Mouse (Mus musculus) adrenal gland, adult 2 months (tissue): ENCODE measurements around the gene Cd36. TPM values are rescaled to one million over a fixed set of nuclear protein-coding genes. Genes with fewer than 3 reads are reported as not detected.

Experiments
- DNase-seq: peaks from one replicate; pipeline ENCODE4 v3.0.0; 2021
- polyA plus RNA-seq: library from polyadenylated mRNA; depleted of rRNA; stranded (reverse); fragments of >200 nt; gene quantifications from 2 replicates; pipeline ENCODE4 v1.2.3, GENCODE M21; 2012; rRNA removed
- total RNA-seq, 2 experiments: library from RNA; stranded (reverse); gene quantifications; 2 replicates each; pipeline ENCODE4 v1.2.3; 2021

Cd36 gene
- total and polyA plus RNA-seq, 3 experiments, result 12.6 to 820 (median 448) TPM

GRCm38 (mm10) chr5:17806774-17807377, 81.7 kb downstream of the Cd36 start:
- no peak for DNase-seq

GRCm38 (mm10) chr5:17776571-17776970, 112.0 kb downstream of the Cd36 start:
- no peak for DNase-seq

- DNase-seq, result no peak
These were observed 118.3 kb downstream of the Cd36 start for GRCm38 (mm10) chr5:17770328-17770727.

GRCm38 (mm10) chr5:17766006-17766677, 122.5 kb downstream of the Cd36 start:
- no peak for DNase-seq

GRCm38 (mm10) chr5:17753471-17754005, 135.1 kb downstream of the Cd36 start:
- no peak for DNase-seq

GRCm38 (mm10) chr5:17748293-17748692, 140.3 kb downstream of the Cd36 start:
- DNase-seq, result no peak

- DNase-seq, result no peak
These were observed 141.5 kb downstream of the Cd36 start for GRCm38 (mm10) chr5:17747143-17747542.

GRCm38 (mm10) chr5:17746520-17746919, 142.1 kb downstream of the Cd36 start:
- DNase-seq, result no peak

- DNase-seq, result no peak
These were observed 148.8 kb downstream of the Cd36 start for GRCm38 (mm10) chr5:17739805-17740204.

Other genes starting within 250 kb of the Cd36 start
- under 1 TPM in 1 of 2 experiments, not detected in 1; 0.28 TPM for gene Gnat3, start 73.7 kb upstream of the Cd36 start, total RNA-seq
- gene Gnat3, start 73.7 kb upstream of the Cd36 start, polyA plus RNA-seq, result not detected in 2 replicates